Mouse (Mus musculus) kidney, adult 2 months (tissue): Measurements from ENCODE around the gene Gas2l3.

ENCODE experiments used
- CTCF ChIP-seq: fragments of 200-500 bp; conservative IDR thresholded peaks from 2 replicates; pipeline ENCODE4 v1.5.1; 2011; ENCODE audit warnings: low read depth, mild to moderate bottlenecking, control low read depth, low read length, moderate library complexity, mixed read lengths; ENCODE audit not compliant: insufficient read depth, insufficient read length
- POLR2A ChIP-seq: fragments of 200-500 bp; IDR thresholded peaks from one replicate; pipeline ENCODE4 v1.6.1; 2011; ENCODE audit warnings: low read depth, low read length, control low read depth

DNA sequence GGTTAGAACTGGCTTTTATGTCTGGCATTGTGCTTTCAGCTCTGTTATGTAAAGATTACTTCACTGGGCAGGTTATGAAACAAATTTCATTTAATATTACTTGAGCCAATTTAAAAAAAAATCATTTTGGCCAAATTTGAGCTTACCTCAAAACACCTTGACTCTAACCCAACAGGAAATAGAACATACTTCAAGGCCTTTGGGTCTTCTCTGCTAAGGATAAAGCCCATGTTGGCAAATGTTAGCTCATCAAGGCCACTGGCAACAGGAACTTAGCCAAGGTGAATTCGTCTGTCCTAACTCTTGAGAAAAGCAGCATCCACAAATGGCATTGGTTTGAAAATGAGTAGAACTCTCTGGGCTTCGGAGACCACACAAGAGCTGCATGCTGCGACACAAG, 46.5 kb upstream of the Gas2l3 start:
- no peak for TF ChIP-seq CTCF
- no peak for TF ChIP-seq POLR2A
